Mouse (Mus musculus): ENCODE results near the gene Fpr3. TPM values are rescaled to one million over a fixed set of nuclear protein-coding genes. Genes with fewer than 3 reads are reported as not detected.
A peak's percentile ranks its signal among the peaks of the same experiment; 100 is the strongest.
"Not testable (repeated sequence)": the region's sequence is repeated elsewhere in the genome, so short reads cannot be mapped to it uniquely, and the experiment has no call there.

Gene Fpr3
- polyA plus RNA-seq, 1 experiment from 2014 or later, result not detected

GRCm38 (mm10) chr17:17899268-17899667, 11.6 kb downstream of the Fpr3 start:
- no peak overlapping the region for H3K4me3 ChIP-seq (ENCODE audit: low read depth, low read length)
- no peak overlapping the region for H3K27ac ChIP-seq (replicated peaks; ENCODE audit: low read depth, low read length)
- no peak overlapping the region for H3K4me2 ChIP-seq (ENCODE audit: low read depth, low read length)
- ATAC-seq (replicated peaks; ENCODE audit: insufficient number of reproducible peaks, low FRiP score, low TSS enrichment, low read depth) (no peak), DNase-seq (ENCODE audit: low spot score) (peak; percentile 40)
- no peak overlapping the region for H3K9ac ChIP-seq (replicated peaks; ENCODE audit: low read length)
- no peaks in the 10 kb centered on the region for H3K36me3 ChIP-seq (replicated peaks; ENCODE audit: control insufficient read depth, insufficient read depth, low read depth, low read length)
- 78% methylated on average over 2 of the region's 2 CpGs for WGBS
- H3K27me3 ChIP-seq (ENCODE audit: control insufficient read depth, insufficient read depth, low read length), result no peaks in the 10 kb centered on the region
- H3K9me3 ChIP-seq (replicated peaks; ENCODE audit: control insufficient read depth, low read length), result no peaks in the 10 kb centered on the region
- no peaks in the 10 kb centered on the region for H3K4me1 ChIP-seq (ENCODE audit: control insufficient read depth, insufficient read depth, low read length)

GRCm38 (mm10) chr17:17900768-17901167, 13.1 kb downstream of the Fpr3 start:
- no peak for DNase-seq (ENCODE audit: low spot score)
- WGBS, result 93% methylated on average over 1 of the region's 1 CpGs
- no peaks in the 10 kb centered on the region for H3K4me1 ChIP-seq (ENCODE audit: control insufficient read depth, insufficient read depth, low read length)
- no peak for ATAC-seq (replicated peaks; ENCODE audit: insufficient number of reproducible peaks, low FRiP score, low TSS enrichment, low read depth)
- H3K9ac ChIP-seq (replicated peaks; ENCODE audit: low read length), result no peak overlapping the region
- no peaks in the 10 kb centered on the region for H3K27me3 ChIP-seq (ENCODE audit: control insufficient read depth, insufficient read depth, low read length)
- no peaks in the 10 kb centered on the region for H3K36me3 ChIP-seq (replicated peaks; ENCODE audit: control insufficient read depth, insufficient read depth, low read depth, low read length)
- no peak overlapping the region for H3K4me2 ChIP-seq (ENCODE audit: low read depth, low read length)
- no peak overlapping the region for H3K27ac ChIP-seq (replicated peaks; ENCODE audit: low read depth, low read length)
- no peak overlapping the region for H3K4me3 ChIP-seq (ENCODE audit: low read depth, low read length)
- no peaks in the 10 kb centered on the region for H3K9me3 ChIP-seq (replicated peaks; ENCODE audit: control insufficient read depth, low read length)

- H3K4me3 ChIP-seq (ENCODE audit: low read depth, low read length), result peak overlapping the region; percentile 39
- ATAC-seq (replicated peaks; ENCODE audit: insufficient number of reproducible peaks, low FRiP score, low TSS enrichment, low read depth) (peak; percentile 99), DNase-seq (ENCODE audit: low spot score) (peak; percentile 83)
- WGBS, result 20% methylated on average over 51 of the region's 51 CpGs
- H3K27me3 ChIP-seq (ENCODE audit: control insufficient read depth, insufficient read depth, low read length), result no peaks in the 10 kb centered on the region
- no peaks in the 10 kb centered on the region for H3K9me3 ChIP-seq (replicated peaks; ENCODE audit: control insufficient read depth, low read length)
- H3K27ac ChIP-seq (replicated peaks; ENCODE audit: low read depth, low read length), result no peak overlapping the region
- no peaks in the 10 kb centered on the region for H3K36me3 ChIP-seq (replicated peaks; ENCODE audit: control insufficient read depth, insufficient read depth, low read depth, low read length)
- H3K4me1 ChIP-seq (ENCODE audit: control insufficient read depth, insufficient read depth, low read length), result no peaks in the 10 kb centered on the region
- peak overlapping the region; percentile 64 for H3K4me2 ChIP-seq (ENCODE audit: low read depth, low read length)
- peak overlapping the region; percentile 62 for H3K9ac ChIP-seq (replicated peaks; ENCODE audit: low read length)
These were observed 22.2 kb downstream of the Fpr3 start for GRCm38 (mm10) chr17:17909636-17910421.

- DNase-seq (ENCODE audit: low spot score); ATAC-seq (replicated peaks; ENCODE audit: insufficient number of reproducible peaks, low FRiP score, low TSS enrichment, low read depth); H3K4me1 ChIP-seq (ENCODE audit: control insufficient read depth, insufficient read depth, low read length); H3K9me3 ChIP-seq (replicated peaks; ENCODE audit: control insufficient read depth, low read length); H3K4me2 ChIP-seq (ENCODE audit: low read depth, low read length); H3K4me3 ChIP-seq (ENCODE audit: low read depth, low read length); H3K27ac ChIP-seq (replicated peaks; ENCODE audit: low read depth, low read length); H3K9ac ChIP-seq (replicated peaks; ENCODE audit: low read length); H3K27me3 ChIP-seq (ENCODE audit: control insufficient read depth, insufficient read depth, low read length); H3K36me3 ChIP-seq (replicated peaks; ENCODE audit: control insufficient read depth, insufficient read depth, low read depth, low read length): not testable (repeated sequence)
- WGBS, result 88% methylated on average over 8 of the region's 8 CpGs
These were observed 25.0 kb downstream of the Fpr3 start for GRCm38 (mm10) chr17:17912618-17913017.

- no peak for DNase-seq (ENCODE audit: low spot score)
- WGBS, result 87% methylated on average over 1 of the region's 1 CpGs
These were observed 29.7 kb downstream of the Fpr3 start for GRCm38 (mm10) chr17:17917376-17917775.

GRCm38 (mm10) chr17:17917782-17918181, 30.1 kb downstream of the Fpr3 start:
- H3K27me3 ChIP-seq (ENCODE audit: control insufficient read depth, insufficient read depth, low read length), result no peaks in the 10 kb centered on the region
- H3K4me2 ChIP-seq (ENCODE audit: low read depth, low read length), result no peak overlapping the region
- H3K4me3 ChIP-seq (ENCODE audit: low read depth, low read length), result no peak overlapping the region
- no peaks in the 10 kb centered on the region for H3K36me3 ChIP-seq (replicated peaks; ENCODE audit: control insufficient read depth, insufficient read depth, low read depth, low read length)
- no peaks in the 10 kb centered on the region for H3K9me3 ChIP-seq (replicated peaks; ENCODE audit: control insufficient read depth, low read length)
- no peak overlapping the region for H3K27ac ChIP-seq (replicated peaks; ENCODE audit: low read depth, low read length)
- DNase-seq (ENCODE audit: low spot score) (no peak), ATAC-seq (replicated peaks; ENCODE audit: insufficient number of reproducible peaks, low FRiP score, low TSS enrichment, low read depth) (no peak)
- no peaks in the 10 kb centered on the region for H3K4me1 ChIP-seq (ENCODE audit: control insufficient read depth, insufficient read depth, low read length)
- no peak overlapping the region for H3K9ac ChIP-seq (replicated peaks; ENCODE audit: low read length)

More at GRCm38 (mm10) chr17:17917376-17917775, 29.7 kb downstream of the Fpr3 start:
- no peak overlapping the region for H3K4me3 ChIP-seq (ENCODE audit: low read depth, low read length)
- no peak overlapping the region for H3K4me2 ChIP-seq (ENCODE audit: low read depth, low read length)
- H3K9me3 ChIP-seq (replicated peaks; ENCODE audit: control insufficient read depth, low read length), result no peaks in the 10 kb centered on the region
- no peak overlapping the region for H3K9ac ChIP-seq (replicated peaks; ENCODE audit: low read length)
- no peaks in the 10 kb centered on the region for H3K4me1 ChIP-seq (ENCODE audit: control insufficient read depth, insufficient read depth, low read length)
- ATAC-seq (replicated peaks; ENCODE audit: insufficient number of reproducible peaks, low FRiP score, low TSS enrichment, low read depth), result no peak
- H3K27ac ChIP-seq (replicated peaks; ENCODE audit: low read depth, low read length), result no peak overlapping the region
- H3K36me3 ChIP-seq (replicated peaks; ENCODE audit: control insufficient read depth, insufficient read depth, low read depth, low read length), result no peaks in the 10 kb centered on the region
- H3K27me3 ChIP-seq (ENCODE audit: control insufficient read depth, insufficient read depth, low read length), result no peaks in the 10 kb centered on the region

GRCm38 (mm10) chr17:17973443-17973842, 85.8 kb downstream of the Fpr3 start:
- ATAC-seq (replicated peaks; ENCODE audit: insufficient number of reproducible peaks, low FRiP score, low TSS enrichment, low read depth) (no peak), DNase-seq (ENCODE audit: low spot score) (peak; percentile 1)
- H3K9me3 ChIP-seq (replicated peaks; ENCODE audit: control insufficient read depth, low read length), result no peaks in the 10 kb centered on the region; the same call in 1 of the 2 replicates
- 24% methylated on average over 1 of the region's 1 CpGs for WGBS
- no peaks in the 10 kb centered on the region for H3K36me3 ChIP-seq (replicated peaks; ENCODE audit: control insufficient read depth, insufficient read depth, low read depth, low read length)
- no peak overlapping the region for H3K4me2 ChIP-seq (ENCODE audit: low read depth, low read length)
- H3K27ac ChIP-seq (replicated peaks; ENCODE audit: low read depth, low read length), result no peak overlapping the region
- H3K4me1 ChIP-seq (ENCODE audit: control insufficient read depth, insufficient read depth, low read length), result no peaks in the 10 kb centered on the region
- H3K9ac ChIP-seq (replicated peaks; ENCODE audit: low read length), result no peak overlapping the region
- H3K27me3 ChIP-seq (ENCODE audit: control insufficient read depth, insufficient read depth, low read length), result no peaks in the 10 kb centered on the region
- no peak overlapping the region for H3K4me3 ChIP-seq (ENCODE audit: low read depth, low read length)

- H3K4me2 ChIP-seq (ENCODE audit: low read depth, low read length); ATAC-seq (replicated peaks; ENCODE audit: insufficient number of reproducible peaks, low FRiP score, low TSS enrichment, low read depth); H3K36me3 ChIP-seq (replicated peaks; ENCODE audit: control insufficient read depth, insufficient read depth, low read depth, low read length); H3K27me3 ChIP-seq (ENCODE audit: control insufficient read depth, insufficient read depth, low read length); H3K4me3 ChIP-seq (ENCODE audit: low read depth, low read length); DNase-seq (ENCODE audit: low spot score); H3K9me3 ChIP-seq (replicated peaks; ENCODE audit: control insufficient read depth, low read length); H3K4me1 ChIP-seq (ENCODE audit: control insufficient read depth, insufficient read depth, low read length); H3K27ac ChIP-seq (replicated peaks; ENCODE audit: low read depth, low read length); H3K9ac ChIP-seq (replicated peaks; ENCODE audit: low read length): not testable (repeated sequence)
- 82% methylated on average over 2 of the region's 2 CpGs for whole genome bisulfite sequencing
These were observed 93.6 kb downstream of the Fpr3 start for GRCm38 (mm10) chr17:17981232-17981631.
